Mouse (Mus musculus): ENCODE data around the gene Zfp683. TPM values are rescaled to one million over a fixed set of nuclear protein-coding genes. Genes with fewer than 3 reads are reported as not detected.

Gene Zfp683
- polyA plus RNA-seq, 1 experiment = not detected

DNA sequence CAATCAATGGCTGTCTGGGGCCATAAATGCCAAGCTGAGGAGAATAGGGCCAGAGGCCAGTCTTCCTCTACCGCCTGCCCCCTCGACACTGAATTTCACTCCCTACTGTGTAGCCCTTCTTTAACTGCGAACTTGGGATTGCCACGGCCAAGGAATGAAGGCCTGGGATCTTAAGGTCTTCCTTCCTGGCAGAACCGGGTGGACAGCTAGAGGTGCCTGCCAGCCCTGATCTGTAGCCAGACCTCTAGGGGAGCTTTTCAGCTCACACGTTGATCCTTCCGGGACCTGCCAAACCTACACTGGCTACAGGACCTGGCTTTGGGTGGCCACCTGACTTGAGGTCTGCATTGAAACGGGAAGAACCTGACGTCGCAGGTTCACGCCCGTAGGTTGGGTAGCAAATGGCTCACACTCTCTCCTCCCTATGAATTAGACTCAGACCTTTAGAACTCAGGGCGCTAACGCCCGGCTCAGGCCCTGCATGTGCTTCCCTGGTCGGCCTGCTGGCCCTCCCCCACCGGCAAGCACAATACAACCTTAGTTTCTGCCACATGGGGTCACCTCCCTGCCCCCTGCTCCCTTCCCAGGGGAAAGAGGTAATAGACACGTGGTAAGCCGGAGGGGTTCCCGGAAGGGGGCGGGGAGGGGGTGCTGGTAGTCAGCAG is 36.3 kb upstream of the Zfp683 start:
- peaks cover 17% of the 10 kb centered on the region for H3K4me1 ChIP-seq (ENCODE audit: control insufficient read depth, insufficient read depth, low read length)
- 24% methylated on average over 21 of the region's 21 CpGs for WGBS
- H3K27ac ChIP-seq (ENCODE audit: insufficient read depth, low read depth, low read length) = no peak overlapping the region
- TF ChIP-seq CTCF (IDR thresholded peaks at IDR 0.05; ENCODE audit: insufficient read depth, low read depth, low read length) (no peak), POLR2A (IDR thresholded peaks at IDR 0.05; ENCODE audit: insufficient read depth, low read depth, low read length) (no peak)
- no peak overlapping the region for H3K4me3 ChIP-seq (ENCODE audit: insufficient read depth, low read depth, low read length)

GRCm38 (mm10) chr4:134018038-134018778 is 35.4 kb upstream of the Zfp683 start:
- H3K4me1 ChIP-seq (ENCODE audit: control insufficient read depth, insufficient read depth, low read length) = peaks cover 17% of the 10 kb centered on the region
- no peak overlapping the region for H3K27ac ChIP-seq (ENCODE audit: insufficient read depth, low read depth, low read length)
- 1% methylated on average over 46 of the region's 46 CpGs for WGBS
- peak overlapping the region; percentile 19; the same call in 1 of the 2 replicates for H3K4me3 ChIP-seq (ENCODE audit: insufficient read depth, low read depth, low read length)
- no peak for TF ChIP-seq CTCF (IDR thresholded peaks at IDR 0.05; ENCODE audit: insufficient read depth, low read depth, low read length)
- TF ChIP-seq POLR2A (IDR thresholded peaks at IDR 0.05; ENCODE audit: insufficient read depth, low read depth, low read length) = no peak

DNA sequence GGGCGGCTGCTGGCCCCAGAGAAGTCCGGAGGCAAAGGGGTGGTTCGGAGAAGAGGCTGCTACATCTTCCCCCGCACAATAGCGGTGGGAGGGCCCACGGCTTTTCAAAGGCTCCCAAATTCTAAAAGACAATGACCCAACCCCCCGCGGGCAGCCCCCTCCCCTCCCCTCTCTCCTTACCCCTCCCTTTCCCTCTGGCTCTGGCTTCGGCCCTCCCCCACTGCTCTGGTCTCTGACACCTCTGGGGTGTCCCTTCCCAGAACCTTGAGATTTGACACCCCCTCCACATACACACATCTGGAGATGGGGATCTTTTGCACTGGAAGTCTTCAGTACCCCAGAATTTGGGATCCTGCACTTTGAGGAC is 34.9 kb upstream of the Zfp683 start, which contains the start of gene Lin28a:
TSS of gene Lin28a (minus strand) at position 63 of the 367 bp plus-strand sequence.
- 3% methylated on average over 9 of the region's 9 CpGs for WGBS
- no peak within 1 kb of the TSS for H3K27ac ChIP-seq (ENCODE audit: insufficient read depth, low read depth, low read length)
- TF ChIP-seq POLR2A (IDR thresholded peaks at IDR 0.05; ENCODE audit: insufficient read depth, low read depth, low read length) = no peak
- no peak for TF ChIP-seq CTCF (IDR thresholded peaks at IDR 0.05; ENCODE audit: insufficient read depth, low read depth, low read length)
- peak within 1 kb of the TSS; percentile 19; the same call in 1 of the 2 replicates for H3K4me3 ChIP-seq (ENCODE audit: insufficient read depth, low read depth, low read length)
- H3K4me1 ChIP-seq (ENCODE audit: control insufficient read depth, insufficient read depth, low read length) = peaks cover 17% of the 10 kb centered on the region

GRCm38 (mm10) chr4:134019210-134019609 is 34.4 kb upstream of the Zfp683 start:
- Histone ChIP-seq H3K4me3 (ENCODE audit: insufficient read depth, low read depth, low read length) (no peak overlapping the region), H3K27ac (ENCODE audit: insufficient read depth, low read depth, low read length) (no peak overlapping the region), H3K4me1 (ENCODE audit: control insufficient read depth, insufficient read depth, low read length) (peaks cover 17% of the 10 kb centered on the region)
- WGBS = 3% methylated on average over 9 of the region's 10 CpGs
- TF ChIP-seq CTCF (IDR thresholded peaks at IDR 0.05; ENCODE audit: insufficient read depth, low read depth, low read length) (no peak), POLR2A (IDR thresholded peaks at IDR 0.05; ENCODE audit: insufficient read depth, low read depth, low read length) (no peak)

GRCm38 (mm10) chr4:134019641-134020351 is 33.8 kb upstream of the Zfp683 start:
- 12% methylated on average over 16 of the region's 16 CpGs for WGBS
- H3K27ac ChIP-seq (ENCODE audit: insufficient read depth, low read depth, low read length) = no peak overlapping the region
- no peak overlapping the region for H3K4me3 ChIP-seq (ENCODE audit: insufficient read depth, low read depth, low read length)
- H3K4me1 ChIP-seq (ENCODE audit: control insufficient read depth, insufficient read depth, low read length) = peaks cover 17% of the 10 kb centered on the region
- no peak for TF ChIP-seq POLR2A (IDR thresholded peaks at IDR 0.05; ENCODE audit: insufficient read depth, low read depth, low read length)
- no peak for TF ChIP-seq CTCF (IDR thresholded peaks at IDR 0.05; ENCODE audit: insufficient read depth, low read depth, low read length)

DNA sequence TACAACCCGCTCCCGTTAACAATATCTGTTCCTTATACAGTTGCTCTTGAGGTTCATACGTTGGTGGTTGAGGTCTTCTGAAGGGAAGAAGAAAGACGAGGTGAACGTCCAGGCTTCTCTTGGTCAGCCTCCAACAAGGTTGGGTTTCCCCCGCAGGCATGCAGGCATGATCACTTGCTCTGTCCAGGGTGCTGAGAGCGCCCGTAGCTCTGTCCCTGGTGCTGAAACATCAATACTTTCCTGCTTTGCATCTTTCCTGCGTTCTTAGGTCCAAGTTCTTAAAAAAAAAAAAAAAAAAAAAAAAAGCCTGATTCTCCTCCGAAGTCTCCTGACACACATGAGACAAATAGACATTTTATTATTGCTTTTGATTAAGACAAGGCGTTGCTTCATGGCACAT is 33.0 kb upstream of the Zfp683 start:
- TF ChIP-seq POLR2A (IDR thresholded peaks at IDR 0.05; ENCODE audit: insufficient read depth, low read depth, low read length) (no peak), CTCF (IDR thresholded peaks at IDR 0.05; ENCODE audit: insufficient read depth, low read depth, low read length) (no peak)
- Histone ChIP-seq H3K4me1 (ENCODE audit: control insufficient read depth, insufficient read depth, low read length) (peaks cover 17% of the 10 kb centered on the region), H3K27ac (ENCODE audit: insufficient read depth, low read depth, low read length) (no peak overlapping the region), H3K4me3 (ENCODE audit: insufficient read depth, low read depth, low read length) (no peak overlapping the region)
- 38% methylated on average over 11 of the region's 11 CpGs for WGBS

DNA sequence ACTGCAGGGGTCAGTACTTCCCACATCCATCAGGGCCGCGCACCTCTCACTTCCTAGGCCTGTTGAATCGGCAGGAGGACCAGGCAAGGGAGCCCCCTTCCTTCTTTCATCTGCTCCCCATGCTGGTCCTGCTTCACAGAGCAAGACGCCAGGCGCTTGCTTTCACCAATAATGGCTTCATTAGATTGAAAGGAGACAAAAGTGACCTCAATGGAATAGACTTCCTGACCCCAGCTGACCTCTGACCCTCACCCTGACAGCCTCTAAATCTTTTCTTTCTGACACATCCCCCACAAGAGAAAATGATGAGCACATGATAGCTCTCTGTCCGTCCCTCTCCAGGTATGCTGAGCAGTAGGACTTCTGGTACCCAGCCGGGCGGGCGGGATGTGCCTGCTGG is 27.8 kb upstream of the Zfp683 start:
- H3K27ac ChIP-seq (ENCODE audit: insufficient read depth, low read depth, low read length) = no peak overlapping the region
- no peak for TF ChIP-seq POLR2A (IDR thresholded peaks at IDR 0.05; ENCODE audit: insufficient read depth, low read depth, low read length)
- no peak for TF ChIP-seq CTCF (IDR thresholded peaks at IDR 0.05; ENCODE audit: insufficient read depth, low read depth, low read length)
- no peak overlapping the region for H3K4me3 ChIP-seq (ENCODE audit: insufficient read depth, low read depth, low read length)
- WGBS = 53% methylated on average over 9 of the region's 9 CpGs
- H3K4me1 ChIP-seq (ENCODE audit: control insufficient read depth, insufficient read depth, low read length) = no peaks in the 10 kb centered on the region

DNA sequence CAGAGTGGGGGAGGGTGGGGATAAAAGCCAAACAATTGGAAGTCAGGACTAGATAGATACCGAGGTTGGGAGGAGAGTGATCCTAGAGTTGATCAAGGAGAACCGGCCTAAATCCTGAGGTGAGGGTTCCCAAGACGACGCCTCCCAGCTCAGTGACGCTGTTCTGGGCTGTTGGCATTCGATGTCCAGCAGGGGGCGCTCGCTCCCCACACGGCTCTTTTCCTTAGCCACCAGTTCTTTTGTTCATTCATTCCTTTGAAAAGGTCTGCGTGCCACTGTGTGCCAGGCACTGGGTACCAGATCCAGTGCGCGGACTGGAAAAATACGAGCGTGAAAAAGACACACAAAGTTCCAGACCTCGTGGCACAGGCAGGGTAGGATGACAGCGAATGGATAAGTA is 17.7 kb upstream of the Zfp683 start:
- Histone ChIP-seq H3K4me1 (ENCODE audit: control insufficient read depth, insufficient read depth, low read length) (no peaks in the 10 kb centered on the region), H3K4me3 (ENCODE audit: insufficient read depth, low read depth, low read length) (no peak overlapping the region), H3K27ac (ENCODE audit: insufficient read depth, low read depth, low read length) (no peak overlapping the region)
- TF ChIP-seq POLR2A (IDR thresholded peaks at IDR 0.05; ENCODE audit: insufficient read depth, low read depth, low read length) (no peak), CTCF (IDR thresholded peaks at IDR 0.05; ENCODE audit: insufficient read depth, low read depth, low read length) (peak; percentile 93)
- 3% methylated on average over 16 of the region's 16 CpGs for WGBS
